Mouse (Mus musculus) common myeloid progenitor, adult 5-6 weeks (primary cell): Measurements from ENCODE around the gene RPS10-NUDT3. TPM values are rescaled to one million over a fixed set of nuclear protein-coding genes. Genes with fewer than 3 reads are reported as not detected.

Source experiments
- ATAC-seq: replicated peaks from 2 replicates; pipeline ENCODE4 v1.8.0; 2016; ENCODE audit warnings: low read depth, mild to moderate bottlenecking, moderate TSS enrichment, inconsistent platforms; ENCODE audit not compliant: poor library complexity, severe bottlenecking
- total RNA-seq: library from RNA; stranded (forward); fragments of 200-1000, 187-1606 nt; gene quantifications from 2 replicates; pipeline ENCODE4 v1.2.3, GENCODE M21; 2017

RPS10-NUDT3 gene
- total RNA-seq, 1 experiment from 2014 or later = not detected

GRCm38 (mm10) chr17:27579816-27580215 lies 55.2 kb downstream of the RPS10-NUDT3 start:
- ATAC-seq = no peak

GRCm38 (mm10) chr17:27578487-27578886 lies 56.5 kb downstream of the RPS10-NUDT3 start:
- no peak for ATAC-seq

GRCm38 (mm10) chr17:27577468-27577867 lies 57.6 kb downstream of the RPS10-NUDT3 start:
- peak; percentile 51; the same call in 1 of the 2 replicates for ATAC-seq

- no peak for ATAC-seq
Measured at GRCm38 (mm10) chr17:27576056-27576455, 59.0 kb downstream of the RPS10-NUDT3 start.

- ATAC-seq = no peak
Measured at GRCm38 (mm10) chr17:27575116-27575776, 59.8 kb downstream of the RPS10-NUDT3 start.

- ATAC-seq = peak; percentile 37; the same call in 1 of the 2 replicates
Measured at GRCm38 (mm10) chr17:27574470-27575115, 60.4 kb downstream of the RPS10-NUDT3 start.

- ATAC-seq = peak; percentile 24; the same call in 1 of the 2 replicates
Measured at GRCm38 (mm10) chr17:27573772-27574320, 61.2 kb downstream of the RPS10-NUDT3 start.

GRCm38 (mm10) chr17:27571315-27571714 lies 63.7 kb downstream of the RPS10-NUDT3 start:
- ATAC-seq = no peak

- ATAC-seq = no peak
Measured at GRCm38 (mm10) chr17:27568228-27568627, 66.8 kb downstream of the RPS10-NUDT3 start.

GRCm38 (mm10) chr17:27565942-27566267 lies 69.1 kb downstream of the RPS10-NUDT3 start:
- no peak for ATAC-seq

GRCm38 (mm10) chr17:27565163-27565941 lies 69.7 kb downstream of the RPS10-NUDT3 start, which contains the start of gene AI413582:
TSS of gene AI413582 (minus strand) at chr17:27565756.
- ATAC-seq = peak; percentile 74

- ATAC-seq = no peak
Measured at GRCm38 (mm10) chr17:27564391-27565162, 70.4 kb downstream of the RPS10-NUDT3 start.

- no peak for ATAC-seq
Measured at GRCm38 (mm10) chr17:27563771-27564244, 71.2 kb downstream of the RPS10-NUDT3 start.

- ATAC-seq = 0 out of 2 replicates have a peak, but pooled peaks have one; percentile 4
Measured at GRCm38 (mm10) chr17:27561809-27562526, 73.1 kb downstream of the RPS10-NUDT3 start.

- no peak for ATAC-seq
Measured at GRCm38 (mm10) chr17:27560926-27561480, 74.0 kb downstream of the RPS10-NUDT3 start.

- ATAC-seq = no peak
Measured at GRCm38 (mm10) chr17:27559596-27559995, 75.4 kb downstream of the RPS10-NUDT3 start.

- no peak for ATAC-seq
Measured at GRCm38 (mm10) chr17:27558845-27559244, 76.2 kb downstream of the RPS10-NUDT3 start.

- ATAC-seq = no peak
Measured at GRCm38 (mm10) chr17:27557927-27558661, 76.9 kb downstream of the RPS10-NUDT3 start.
